Mouse (Mus musculus) forebrain, embryonic 10.5 days (tissue): ENCODE results near the gene Arid1a. TPM values are rescaled to one million over a fixed set of nuclear protein-coding genes. Genes with fewer than 3 reads are reported as not detected.
A peak's percentile ranks its signal among the peaks of the same experiment; 100 is the strongest.
"Not testable (repeated sequence)": the region's sequence is repeated elsewhere in the genome, so short reads cannot be mapped to it uniquely, and the experiment has no call there.

Source experiments
- DNase-seq: peaks from one replicate; pipeline ENCODE4 v3.0.0-alpha.2; 2017; ENCODE audit warnings: low spot score; ENCODE audit errors: extremely low spot score
- H3K27ac ChIP-seq: fragments of 300-500 bp; sonication (generic); 2 replicates; pipeline ENCODE4 v1.5.1; 2016; ENCODE audit warnings: mild to moderate bottlenecking
- H3K27me3 ChIP-seq: fragments of 300-500 bp; sonication (generic); 2 replicates; pipeline ENCODE4 v1.6.1; 2016; ENCODE audit warnings: mild to moderate bottlenecking; ENCODE audit not compliant: poor library complexity, severe bottlenecking
- H3K36me3 ChIP-seq: fragments of 300-500 bp; sonication (generic); replicated peaks from 2 replicates; pipeline ENCODE4 v1.6.1; 2016; ENCODE audit warnings: mild to moderate bottlenecking, moderate library complexity
- H3K4me1 ChIP-seq: fragments of 300-500 bp; sonication (generic); 2 replicates; pipeline ENCODE4 v1.6.1; 2016
- H3K4me3 ChIP-seq: fragments of 300-500 bp; sonication (generic); 2 replicates; pipeline ENCODE4 v1.5.1; 2016; ENCODE audit warnings: mild to moderate bottlenecking, moderate library complexity
- H3K9me3 ChIP-seq: fragments of 300-500 bp; sonication (generic); 2 replicates; pipeline ENCODE4 v1.6.1; 2016; ENCODE audit warnings: mild to moderate bottlenecking, moderate library complexity
- WGBS: fragments of 180-500 bp; shearing (Covaris S2); methylation state at CpG from one replicate; pipeline ENCODE4 v1.1.7; 2016; 5-methylcytosine and 5-hydroxymethylcytosine counted together
- polyA plus RNA-seq: library from polyadenylated mRNA; unstranded; fragments of >200 nt; fragmentation: Nextera tagmentation; extraction: Ambion mirVana; gene quantifications from 2 replicates; pipeline ENCODE4 v1.2.1, GENCODE M21; 2016

Gene Arid1a
- polyA plus RNA-seq, 1 experiment from 2014 or later, result 38.8 TPM

DNA sequence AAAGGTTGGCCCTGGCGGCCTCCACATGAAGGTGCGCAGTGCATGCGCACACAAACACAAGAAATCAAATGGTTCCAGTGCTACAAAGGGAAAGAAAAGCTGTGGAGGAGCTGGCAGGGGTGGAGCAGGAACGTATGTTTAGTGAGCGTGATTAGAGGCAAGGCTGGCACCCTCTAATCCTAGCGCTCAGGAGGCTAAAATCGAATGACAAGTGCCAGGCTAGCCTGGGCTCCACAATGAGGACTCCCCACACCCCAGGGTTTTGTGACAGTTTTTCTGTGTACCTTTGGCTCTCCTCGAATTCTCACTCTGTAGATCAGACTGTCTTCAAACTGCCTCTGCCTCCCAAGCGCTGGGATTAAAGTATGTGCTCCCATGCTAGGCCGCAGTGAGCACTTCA lies 103.8 kb downstream of the Arid1a start:
- no peak for DNase-seq
- 75% methylated on average over 10 of the region's 10 CpGs for WGBS
- H3K36me3 ChIP-seq, result no peaks in the 10 kb centered on the region
- H3K4me3 ChIP-seq, result no peak overlapping the region
- H3K4me1 ChIP-seq, result peaks cover 19% of the 10 kb centered on the region
- H3K27me3 ChIP-seq, result no peaks in the 10 kb centered on the region
- no peak overlapping the region for H3K27ac ChIP-seq
- no peaks in the 10 kb centered on the region for H3K9me3 ChIP-seq

DNA sequence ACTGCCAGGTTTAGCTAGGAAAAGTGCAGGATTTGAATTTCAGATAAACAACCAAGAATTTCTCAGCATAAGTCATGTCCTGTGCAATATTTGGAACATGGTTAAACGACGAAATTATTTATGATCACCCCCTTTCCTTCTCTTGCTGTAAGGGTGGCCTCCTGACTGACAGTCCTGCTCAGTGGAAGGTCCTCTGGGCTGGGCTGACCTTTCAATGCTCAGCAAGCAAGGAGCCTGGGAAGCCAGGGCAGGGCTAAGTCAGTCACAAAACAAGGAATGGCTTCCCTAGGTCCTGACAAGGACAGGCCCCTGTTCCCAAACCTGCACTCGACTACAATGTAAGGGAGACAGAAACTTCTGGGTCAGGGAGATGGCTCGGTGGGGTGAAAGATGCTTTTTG lies 104.6 kb downstream of the Arid1a start:
- no peak for DNase-seq
- no peak overlapping the region for H3K4me3 ChIP-seq
- H3K9me3 ChIP-seq, result no peaks in the 10 kb centered on the region
- no peaks in the 10 kb centered on the region for H3K27me3 ChIP-seq
- peaks cover 17% of the 10 kb centered on the region for H3K4me1 ChIP-seq
- no peak overlapping the region for H3K27ac ChIP-seq
- 76% methylated on average over 4 of the region's 4 CpGs for WGBS
- no peaks in the 10 kb centered on the region for H3K36me3 ChIP-seq

DNA sequence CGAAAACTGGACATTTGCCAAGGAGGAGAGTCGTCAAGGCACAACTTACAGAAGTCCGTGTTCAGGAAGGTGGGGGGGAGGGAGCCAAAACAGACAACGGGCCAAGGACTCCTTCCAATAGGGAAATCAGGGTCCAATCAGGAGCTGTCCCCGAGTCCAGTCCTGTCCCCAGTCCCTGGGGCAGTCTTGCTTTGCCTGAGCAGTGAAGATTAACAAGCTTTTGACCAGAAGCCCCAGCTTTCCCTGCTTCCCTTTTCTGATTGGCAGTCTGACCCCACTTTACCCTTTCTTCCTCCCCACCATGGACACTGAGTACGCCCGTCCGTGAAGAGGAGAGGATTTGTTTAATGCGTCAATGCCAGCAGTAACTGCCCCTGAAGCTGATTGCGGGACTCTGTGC lies 105.1 kb downstream of the Arid1a start:
- DNase-seq, result no peak
- H3K4me1 ChIP-seq, result peaks cover 13% of the 10 kb centered on the region
- WGBS, result 64% methylated on average over 10 of the region's 10 CpGs
- H3K4me3 ChIP-seq, result no peak overlapping the region
- H3K27me3 ChIP-seq, result no peaks in the 10 kb centered on the region
- H3K27ac ChIP-seq, result no peak overlapping the region
- H3K9me3 ChIP-seq, result no peaks in the 10 kb centered on the region
- no peaks in the 10 kb centered on the region for H3K36me3 ChIP-seq

DNA sequence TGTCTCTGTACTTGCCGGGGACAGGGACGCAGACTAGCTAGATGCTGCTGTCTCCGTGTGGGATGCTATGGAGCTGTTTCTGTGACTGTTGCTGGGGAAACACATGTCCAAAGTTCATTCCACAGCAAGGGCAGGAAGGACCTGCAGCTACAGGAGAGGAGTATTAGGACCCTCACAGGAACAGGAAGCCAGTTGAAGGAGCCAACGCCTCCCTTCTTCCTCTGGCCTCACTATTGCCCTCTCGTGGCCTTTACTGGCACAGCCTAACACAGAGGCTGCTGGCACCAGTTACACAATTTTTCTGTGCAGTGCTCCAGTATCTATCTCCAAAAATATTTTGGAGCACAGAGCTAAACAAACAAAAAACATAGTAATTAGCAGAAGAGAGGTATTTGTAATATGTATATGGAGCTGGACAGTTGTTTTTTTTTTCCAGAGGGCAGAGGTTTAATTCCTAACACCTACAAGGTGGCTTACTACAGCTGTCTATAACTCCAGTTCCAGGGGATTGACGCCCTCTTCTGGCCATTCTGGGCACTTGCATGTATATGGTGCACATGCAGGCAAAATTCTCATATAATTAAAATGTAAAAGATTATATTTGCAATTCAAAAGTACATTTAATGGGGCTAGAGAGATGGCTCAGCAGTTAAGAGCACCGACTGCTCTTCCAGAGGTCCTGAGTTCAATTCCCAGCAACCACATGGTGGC lies 106.4 kb downstream of the Arid1a start, which contains the start of gene Zdhhc18:
Gene Zdhhc18, minus strand, starts transcription at position 166 of the 711 bp plus-strand sequence.
- Histone ChIP-seq H3K27ac (peak within 1 kb of the TSS; percentile 51; the same call in 1 of the 2 replicates), H3K9me3 (peaks cover 3% of the 10 kb centered on the region; the same call in 1 of the 2 replicates), H3K4me1 (peaks cover 10% of the 10 kb centered on the region), H3K4me3 (peak within 1 kb of the TSS; percentile 32), H3K27me3 (no peaks in the 10 kb centered on the region), H3K36me3 (no peaks in the 10 kb centered on the region)
- DNase-seq, result peak; percentile 70
- 39% methylated on average over 7 of the region's 7 CpGs for WGBS

DNA sequence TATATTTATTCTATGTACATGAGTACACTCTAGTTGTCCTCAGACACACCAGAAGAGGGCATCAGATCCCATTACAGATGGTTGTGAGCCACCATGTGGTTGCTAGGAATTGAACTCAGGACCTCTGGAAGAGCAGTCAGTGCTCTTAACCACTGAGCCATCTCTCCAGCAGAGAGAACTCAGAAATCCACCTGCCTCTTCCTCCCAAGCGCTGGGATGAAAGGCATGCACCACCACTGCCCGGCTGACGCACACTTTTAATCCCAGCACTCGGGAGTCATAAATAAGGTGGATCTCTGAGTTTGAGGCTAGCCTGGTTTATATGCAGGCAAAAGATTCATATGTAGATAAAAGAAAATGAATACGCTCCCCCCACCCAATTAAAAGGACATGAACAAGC lies 107.1 kb downstream of the Arid1a start:
- H3K4me1 ChIP-seq, H3K27ac ChIP-seq, DNase-seq, H3K27me3 ChIP-seq, H3K9me3 ChIP-seq, H3K36me3 ChIP-seq: not testable (repeated sequence)
- 86% methylated on average over 5 of the region's 5 CpGs for WGBS
- H3K4me3 ChIP-seq, result peak overlapping the region; percentile 32

DNA sequence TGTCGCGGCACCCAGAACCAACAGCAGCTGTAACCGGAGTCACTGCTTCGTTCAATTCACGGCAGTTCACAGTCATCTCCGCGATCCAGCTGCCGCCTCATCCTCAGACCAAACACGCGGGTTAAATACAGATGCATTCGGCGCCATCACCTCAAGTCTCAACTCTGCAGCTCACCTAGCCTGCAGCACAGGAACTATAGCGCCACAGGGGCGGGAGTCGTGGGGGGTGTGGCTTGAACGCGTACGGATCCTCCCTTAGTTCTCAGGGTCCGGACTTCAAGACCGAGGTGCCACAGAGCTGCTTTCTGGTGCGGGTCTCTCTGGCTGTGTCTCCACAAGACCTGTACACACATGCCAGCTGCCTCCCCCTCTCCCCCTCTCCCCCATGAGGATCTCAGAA lies 110.9 kb downstream of the Arid1a start:
- Histone ChIP-seq H3K27me3 (no peaks in the 10 kb centered on the region), H3K27ac (no peak overlapping the region), H3K4me3 (no peak overlapping the region), H3K4me1 (peaks cover 3% of the 10 kb centered on the region; the same call in 1 of the 2 replicates), H3K36me3 (no peaks in the 10 kb centered on the region), H3K9me3 (peaks cover 19% of the 10 kb centered on the region; the same call in 1 of the 2 replicates)
- whole genome bisulfite sequencing, result 39% methylated on average over 21 of the region's 21 CpGs
- DNase-seq, result no peak

DNA sequence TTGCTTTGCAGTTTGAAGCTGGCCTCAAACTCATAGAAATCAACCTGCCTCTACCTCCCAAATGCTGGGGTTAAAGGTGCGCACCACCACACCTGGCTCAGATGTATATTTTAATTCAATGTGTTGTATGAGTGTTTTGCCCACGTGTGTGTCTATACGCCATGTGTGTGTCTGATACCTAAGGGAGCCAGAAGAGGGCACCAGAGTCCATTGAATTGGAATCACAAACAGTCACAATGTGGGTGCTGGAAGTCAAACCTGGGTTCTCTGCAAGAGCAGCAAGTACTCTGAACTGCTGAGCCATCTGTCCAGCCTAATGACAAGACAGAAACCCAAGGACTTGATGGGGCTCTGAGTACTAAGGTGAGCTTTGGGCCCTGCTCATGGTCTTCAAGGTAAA lies 111.4 kb downstream of the Arid1a start:
- DNase-seq, result no peak
- Histone ChIP-seq H3K9me3 (peaks cover 19% of the 10 kb centered on the region; the same call in 1 of the 2 replicates), H3K36me3 (no peaks in the 10 kb centered on the region), H3K4me3 (no peak overlapping the region), H3K27me3 (no peaks in the 10 kb centered on the region), H3K27ac (no peak overlapping the region), H3K4me1 (peaks cover 3% of the 10 kb centered on the region; the same call in 1 of the 2 replicates)
- 86% methylated on average over 3 of the region's 3 CpGs for WGBS

DNA sequence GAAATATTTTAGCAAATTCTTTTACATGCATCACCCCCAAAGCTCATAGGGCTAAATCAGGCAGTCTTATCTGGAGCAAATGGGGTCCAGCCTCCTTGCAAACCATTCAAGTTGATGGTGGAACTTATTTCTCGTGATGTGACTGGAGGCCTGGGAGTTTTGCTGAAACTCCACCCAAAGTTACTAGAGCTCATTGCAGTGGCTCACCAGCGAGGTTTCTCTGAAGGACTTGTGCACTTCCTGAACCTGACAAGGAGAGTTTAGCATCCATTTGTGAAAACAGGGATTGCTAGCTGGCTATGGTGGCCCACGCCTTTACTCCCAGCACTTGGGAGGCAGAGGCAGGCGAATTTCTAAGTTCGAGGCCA lies 122.5 kb downstream of the Arid1a start:
- WGBS, result 79% methylated on average over 5 of the region's 5 CpGs
- no peak for DNase-seq

DNA sequence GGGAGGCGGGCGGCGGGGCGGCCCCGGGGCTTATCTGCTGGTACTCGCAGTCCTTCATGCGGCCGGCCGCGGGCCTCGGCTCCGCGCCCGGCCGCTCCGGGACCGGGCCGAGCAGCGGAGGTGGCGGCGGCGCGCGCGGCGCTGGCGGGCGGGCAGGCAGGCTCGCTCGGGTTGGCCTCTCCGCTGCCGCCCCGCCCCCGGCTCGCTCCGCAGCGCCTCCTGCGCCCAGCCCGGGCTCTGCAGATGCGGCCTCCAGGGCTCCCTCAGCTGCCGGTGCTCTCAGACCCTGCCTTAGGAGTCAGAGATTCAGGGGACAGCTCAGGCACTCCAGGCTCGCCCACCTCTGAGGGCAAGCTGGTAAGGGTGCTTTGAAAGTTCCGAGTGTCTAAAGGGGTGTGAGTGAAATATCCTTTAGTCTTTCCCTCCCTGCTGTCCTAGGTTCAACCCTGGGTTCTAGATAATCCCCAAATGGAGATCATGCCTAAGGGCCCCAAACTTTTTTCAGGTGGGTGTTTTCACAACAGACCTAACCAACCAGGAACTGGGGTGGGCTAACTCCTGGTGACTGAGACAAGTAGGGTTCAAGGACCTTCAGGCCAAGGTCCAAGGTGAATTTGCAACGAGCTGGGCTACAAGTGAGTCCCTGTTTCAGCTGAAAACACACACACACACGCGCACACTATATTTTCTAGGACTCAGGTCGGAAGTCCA lies 123.1 kb downstream of the Arid1a start:
- Histone ChIP-seq H3K4me1 (peaks cover 33% of the 10 kb centered on the region), H3K4me3 (peak overlapping the region; percentile 73), H3K36me3 (peaks cover 9% of the 10 kb centered on the region; the same call in 1 of the 2 replicates), H3K27ac (peak overlapping the region; percentile 88), H3K27me3 (no peaks in the 10 kb centered on the region), H3K9me3 (no peaks in the 10 kb centered on the region)
- peak; percentile 80 for DNase-seq
- 7% methylated on average over 47 of the region's 47 CpGs for WGBS

More for the DNA sequence above, 122.5 kb downstream of the Arid1a start:
- no peak overlapping the region for H3K27ac ChIP-seq
- no peaks in the 10 kb centered on the region for H3K27me3 ChIP-seq
- H3K9me3 ChIP-seq, result no peaks in the 10 kb centered on the region
- H3K4me1 ChIP-seq, result peaks cover 33% of the 10 kb centered on the region
- H3K4me3 ChIP-seq, result peak overlapping the region; percentile 73; the same call in 1 of the 2 replicates
- H3K36me3 ChIP-seq, result peaks cover 9% of the 10 kb centered on the region; the same call in 1 of the 2 replicates

DNA sequence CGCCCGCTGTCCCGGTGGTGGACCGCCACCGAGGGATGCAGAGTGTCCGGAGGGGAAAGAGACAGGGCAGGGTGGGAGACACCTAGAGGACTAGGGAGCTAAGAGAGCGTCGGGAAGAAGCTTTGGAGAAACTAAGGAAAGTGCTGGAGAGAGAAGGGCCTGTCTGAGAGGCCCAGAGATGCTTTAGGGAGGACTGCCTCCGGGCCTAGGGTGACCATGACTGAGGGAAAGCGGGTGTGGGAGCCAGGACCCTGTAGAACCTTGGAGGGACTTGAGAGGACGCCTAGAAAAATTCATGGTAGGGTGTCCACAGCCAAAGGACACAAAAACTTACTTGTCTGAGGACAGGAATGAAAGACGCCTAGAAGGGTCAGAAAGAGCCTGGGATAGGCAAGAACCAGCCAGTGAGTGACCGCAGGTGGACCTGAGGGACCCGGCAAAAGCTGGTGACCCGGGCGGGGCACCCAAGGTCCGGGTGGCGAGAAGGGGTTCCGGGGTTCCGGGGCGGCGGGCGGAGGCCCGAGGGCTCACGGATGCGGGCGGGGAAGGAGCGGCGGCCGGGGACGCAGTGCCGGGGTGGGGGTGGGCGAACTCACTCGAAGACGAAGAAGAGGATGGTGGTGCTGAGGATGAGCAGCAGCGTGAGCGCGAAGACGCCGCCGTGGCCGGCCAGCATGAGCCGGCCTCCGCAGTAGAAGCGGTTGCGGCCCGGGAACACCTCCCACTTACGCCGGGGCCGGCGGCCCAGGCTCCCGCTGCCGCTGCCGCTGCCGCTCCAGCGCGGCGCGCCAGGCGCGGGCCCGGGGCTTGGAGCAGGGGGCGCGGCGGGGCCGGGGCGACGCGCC lies 123.9 kb downstream of the Arid1a start:
- H3K27ac ChIP-seq, result peak overlapping the region; percentile 88
- peak; percentile 54 for DNase-seq
- H3K36me3 ChIP-seq, result peaks cover 9% of the 10 kb centered on the region; the same call in 1 of the 2 replicates
- no peaks in the 10 kb centered on the region for H3K9me3 ChIP-seq
- H3K27me3 ChIP-seq, result no peaks in the 10 kb centered on the region
- 2% methylated on average over 52 of the region's 69 CpGs for WGBS
- H3K4me1 ChIP-seq, result peaks cover 33% of the 10 kb centered on the region
- peak overlapping the region; percentile 73 for H3K4me3 ChIP-seq

DNA sequence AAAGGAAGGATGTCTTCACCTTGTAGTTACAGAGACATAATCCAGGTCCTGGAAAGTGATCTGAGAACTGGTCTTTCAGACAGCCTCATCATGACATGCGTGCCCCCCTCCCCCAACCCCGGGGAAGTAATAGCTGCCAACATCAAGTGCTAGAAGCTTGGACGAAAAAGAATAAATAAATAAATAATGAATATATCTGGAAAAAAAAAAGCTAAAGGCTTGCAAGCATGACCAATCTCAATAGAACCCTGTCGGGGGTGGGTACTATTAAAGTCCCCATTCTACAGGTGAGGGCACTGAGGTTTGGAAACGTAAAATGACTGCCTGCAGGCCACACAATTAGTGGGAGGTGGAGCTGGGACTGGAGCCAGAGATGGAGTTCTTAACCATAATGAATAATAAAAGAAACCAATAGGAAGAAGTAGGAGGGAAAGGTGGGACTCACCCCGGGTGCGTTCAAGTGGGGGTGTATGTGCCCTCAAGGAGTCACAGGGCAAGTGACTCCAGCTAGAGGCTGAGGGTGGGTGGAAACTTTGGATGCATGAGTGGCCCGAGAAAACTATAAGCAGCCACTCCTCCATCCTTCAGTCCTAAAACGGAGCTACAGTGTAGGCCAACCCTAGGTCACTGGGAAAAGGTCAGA lies 124.7 kb downstream of the Arid1a start:
- peak overlapping the region; percentile 73 for H3K4me3 ChIP-seq
- peaks cover 12% of the 10 kb centered on the region for H3K36me3 ChIP-seq
- H3K4me1 ChIP-seq, result peaks cover 35% of the 10 kb centered on the region
- no peaks in the 10 kb centered on the region for H3K27me3 ChIP-seq
- H3K9me3 ChIP-seq, result no peaks in the 10 kb centered on the region
- no peak for DNase-seq
- peak overlapping the region; percentile 88 for H3K27ac ChIP-seq
- WGBS, result 55% methylated on average over 9 of the region's 9 CpGs
